Mouse (Mus musculus) E14TG2a.4 (cell line): ENCODE results near the gene Wdr62.

ENCODE experiments used
- CTCF ChIP-seq: conservative IDR thresholded peaks from 2 replicates; pipeline ENCODE4 v1.5.1; 2014; ENCODE audit warnings: low read length
- NANOG ChIP-seq: IDR thresholded peaks from 2 replicates; pipeline ENCODE4 v1.6.1; 2014; ENCODE audit warnings: borderline replicate concordance, low read length, mixed read lengths
- POU5F1 ChIP-seq: IDR thresholded peaks from 2 replicates; pipeline ENCODE4 v1.6.1; 2014; ENCODE audit warnings: low read length, borderline replicate concordance

DNA sequence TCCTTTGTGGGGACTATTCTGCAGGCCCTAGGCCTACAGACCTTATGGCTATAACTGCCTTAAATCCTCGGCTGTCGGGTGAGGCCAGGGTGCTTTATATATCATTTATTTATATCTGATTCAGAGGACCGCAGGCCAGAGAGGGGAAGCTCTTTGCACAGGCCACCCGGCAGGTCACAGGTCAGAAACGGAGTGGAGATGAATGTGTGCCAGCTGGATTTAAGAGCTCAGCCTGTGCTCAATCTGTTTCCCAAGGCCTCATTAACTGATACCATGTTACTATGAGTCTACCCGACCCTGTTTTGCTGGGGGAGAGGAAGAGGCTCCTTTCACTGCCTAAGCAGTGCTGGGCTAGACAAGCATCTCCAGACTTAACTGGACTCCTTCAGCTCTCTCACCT, 5.8 kb downstream of the Wdr62 start:
- TF ChIP-seq CTCF = no peak
- no peak for TF ChIP-seq POU5F1
- TF ChIP-seq NANOG = no peak
